In the genomic region with DNA sequence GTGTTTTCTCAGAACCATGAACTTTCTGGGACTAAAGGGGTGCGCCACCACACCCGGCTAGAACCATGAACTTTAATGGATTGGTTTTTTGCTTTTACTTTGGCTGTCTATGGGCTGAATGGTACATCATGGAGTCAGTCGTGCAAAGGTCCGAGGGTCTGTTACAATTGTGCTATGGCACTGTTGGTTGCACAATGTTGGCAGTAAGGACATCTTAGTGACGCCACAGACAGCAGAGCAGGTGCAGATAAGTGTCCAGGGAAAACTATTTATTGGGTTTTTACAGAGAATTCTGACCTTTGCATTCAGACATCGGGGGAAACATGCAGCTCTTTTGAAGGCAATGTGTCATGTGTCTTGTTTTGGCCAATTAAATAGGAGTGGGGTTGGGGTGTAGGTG, we compare ENCODE assay signal across 20 mouse cellular contexts. TPM values are rescaled to one million over a fixed set of nuclear protein-coding genes. Genes with fewer than 3 reads are reported as not detected.
DNase-seq lines count a peak whose midpoint lies in the region; ATAC-seq and TF ChIP-seq lines count a peak whose summit lies in the region.
"Had no signal": no experiment of that assay in that cellular context is flagged by ENCODE, and none has a peak within 500 bp of the region (broad histone marks: within the 10 kb centered on the region; RNA-seq: fewer than 3 reads in every experiment).

No protein-coding gene starts in this region.

- no peaks in the 10 kb centered on the region for H3K36me3 ChIP-seq in heart, postnatal 0 days (replicated peaks; ENCODE audit: control insufficient read depth, insufficient read depth, low read length)
- H3K36me3 ChIP-seq in testis, adult 2 months (ENCODE audit: control insufficient read depth, insufficient read depth, low read length) = no peaks in the 10 kb centered on the region
- no peaks in the 10 kb centered on the region for H3K36me3 ChIP-seq in macrophage (ENCODE audit: inconsistent target)
- H3K36me3 ChIP-seq: heart, embryonic 12.5 days; limb, embryonic 15.5 days had no signal

- no peak for ATAC-seq in heart, postnatal 0 days (ENCODE audit: insufficient read depth, low read depth)
- ATAC-seq: forebrain, embryonic 16.5 days had no signal

- no peaks in the 10 kb centered on the region for H3K27me3 ChIP-seq in heart, postnatal 0 days (ENCODE audit: control insufficient read depth, insufficient read depth, low read length)
- no peaks in the 10 kb centered on the region for H3K27me3 ChIP-seq in testis, adult 2 months (ENCODE audit: control insufficient read depth, insufficient read depth, low read length)
- H3K27me3 ChIP-seq: heart, embryonic 12.5 days; limb, embryonic 15.5 days; megakaryocyte, embryonic 14.5 days had no signal

- DNase-seq in heart, postnatal 0 days (ENCODE audit: low spot score) = no peak
- DNase-seq in heart, adult 18-20 months = no peak
- DNase-seq in testis, postnatal 10 days (ENCODE audit: low spot score) = no peak
- DNase-seq in spleen, adult 18-20 months = no peak
- no peak for DNase-seq in adrenal gland, postnatal 14 days
- DNase-seq: cerebellum, postnatal 10 days; embryo, embryonic 11 days; gastrocnemius, postnatal 36 days; layer of hippocampus, postnatal 36 days; lung, postnatal 10 days; midbrain, embryonic 14.5 days; thymus, postnatal 25 days had no signal

- peak overlapping the region; percentile 32 for H3K27ac ChIP-seq in heart, postnatal 0 days (ENCODE audit: low read depth)
- peak overlapping the region; percentile 8; the same call in 1 of the 2 replicates for H3K27ac ChIP-seq in testis, adult 2 months (ENCODE audit: control insufficient read depth, insufficient read depth, low read depth, low read length)
- H3K27ac ChIP-seq in macrophage = peak overlapping the region; percentile 96
- H3K27ac ChIP-seq: hindbrain, embryonic 14.5 days; limb, embryonic 15.5 days had no signal

- H3K4me3 ChIP-seq in heart, postnatal 0 days (ENCODE audit: low read depth, low read length) = no peak overlapping the region
- no peak overlapping the region for H3K4me3 ChIP-seq in testis, adult 2 months (ENCODE audit: control insufficient read depth, low read depth, low read length)
- no peak overlapping the region for H3K4me3 ChIP-seq in macrophage (ENCODE audit: inconsistent target)
- H3K4me3 ChIP-seq: heart, embryonic 12.5 days; limb, embryonic 15.5 days; myocyte had no signal

- H3K9ac ChIP-seq in heart, postnatal 0 days (replicated peaks; ENCODE audit: low read depth, low read length) = no peak overlapping the region
- H3K9ac ChIP-seq: heart, embryonic 12.5 days; hindbrain, embryonic 14.5 days; limb, embryonic 15.5 days had no signal

- no peaks in the 10 kb centered on the region for H3K9me3 ChIP-seq in heart, postnatal 0 days (replicated peaks; ENCODE audit: control insufficient read depth, low read length)
- H3K9me3 ChIP-seq: heart, embryonic 12.5 days; limb, embryonic 15.5 days; megakaryocyte, embryonic 14.5 days had no signal

- no peak overlapping the region for H3K4me2 ChIP-seq in heart, postnatal 0 days (ENCODE audit: low read depth, low read length)
- H3K4me2 ChIP-seq: heart, embryonic 12.5 days; hindbrain, embryonic 14.5 days; limb, embryonic 15.5 days had no signal

- TF ChIP-seq EP300 in heart, postnatal 0 days (IDR thresholded peaks at IDR 0.05; ENCODE audit: low read depth) = no peak

- 0 out of 2 replicates have a peak, but pooled peaks cover 6% of the 10 kb centered on the region for H3K4me1 ChIP-seq in heart, postnatal 0 days (ENCODE audit: control insufficient read depth, insufficient read depth)
- no peaks in the 10 kb centered on the region for H3K4me1 ChIP-seq in testis, adult 2 months (ENCODE audit: control insufficient read depth, insufficient read depth, low read length)
- H3K4me1 ChIP-seq: limb, embryonic 15.5 days had no signal

- TF ChIP-seq POLR2A in testis, adult 2 months (IDR thresholded peaks at IDR 0.05; ENCODE audit: control insufficient read depth, low read depth, low read length) = no peak

- H3K79me2 ChIP-seq in macrophage (ENCODE audit: inconsistent target) = no peaks in the 10 kb centered on the region

- 89% methylated on average over 6 of the region's 6 CpGs for WGBS in heart, postnatal 0 days
- 84% methylated on average over 6 of the region's 6 CpGs for WGBS in macrophage (ENCODE audit: missing documents)

- TF ChIP-seq CTCF in heart, postnatal 0 days (IDR thresholded peaks at IDR 0.05; ENCODE audit: low read depth) = no peak
- no peak for TF ChIP-seq CTCF in testis, adult 2 months (IDR thresholded peaks at IDR 0.05; ENCODE audit: control insufficient read depth, insufficient read depth, insufficient replicate concordance, low read depth, low read length)

RNA-seq across cellular contexts. Expression of a gene that starts 39.5 kb away (rescaled TPM):
- total RNA-seq in heart, postnatal 0 days (2014; rRNA removed; ENCODE audit: low replicate concordance) = 16.5 and 38.1 TPM in 2 replicates
- 26.7 and 27.9 TPM in 2 replicates for polyA plus RNA-seq in heart, postnatal 0 days (2015; fragmentation: Nextera tagmentation; extraction: Ambion mirVana)
- total RNA-seq in heart, adult 18-20 months (2021) = 10 to 100 TPM; 26.1 to 32.8 TPM
- 19.5 and 21.8 TPM in 2 replicates for polyA plus RNA-seq in testis, adult 2 months (2012; rRNA removed)
- 100 to 1,000 TPM in 24 of 26 experiments, 10 to 100 TPM in 2; 87.4 to 310 (median 214) TPM for total RNA-seq in macrophage (2018; cell fraction: chromatin; rRNA removed)
- total RNA-seq in macrophage (2018; cell fraction: cytosol; rRNA removed) = 10 to 100 TPM; 16.4 to 78.9 (median 44.1) TPM
- total RNA-seq in macrophage (2018; cell fraction: nucleus; rRNA removed) = 100 to 1,000 TPM in 14 of 26 experiments, 10 to 100 TPM in 12; 34.6 to 164 (median 110) TPM
- 45.6 to 59.3 TPM (median 47.9 TPM) in 3 replicates for polyA plus RNA-seq in macrophage (2018)
- total RNA-seq in adrenal gland, postnatal 14 days (2021) = 53.0 and 63.1 TPM in 2 replicates

Comparison
In these comparisons a context has a peak if more than half of its experiments do, and no peak if none do; other contexts are left out.
1. H3K27ac ChIP-seq: peak in every context shown above with its lines; median percentile 96 in macrophage; 32 in heart, postnatal 0 days; 8 in testis, adult 2 months.